Mouse (Mus musculus) cerebellum, adult 2 months (tissue): Measurements from ENCODE around the gene Crabp2. TPM values are rescaled to one million over a fixed set of nuclear protein-coding genes. Genes with fewer than 3 reads are reported as not detected.

Experiments
- DNase-seq, 2 experiments: peaks; one replicate each; pipeline ENCODE4 v3.0.0; 2021
- H3K27ac ChIP-seq: fragments of 200-500 bp; 2 replicates; pipeline ENCODE4 v1.5.1; 2012; ENCODE audit warnings: low read length, control low read depth, inconsistent platforms; ENCODE audit not compliant: insufficient read depth
- H3K27me3 ChIP-seq: fragments of 200-500 bp; 2 replicates; pipeline ENCODE4 v1.6.1; 2012; ENCODE audit warnings: inconsistent platforms, mild to moderate bottlenecking, low read length, moderate library complexity; ENCODE audit not compliant: control insufficient read depth, insufficient read depth
- H3K4me1 ChIP-seq: fragments of 200-500 bp; 2 replicates; pipeline ENCODE4 v1.6.1; 2011; ENCODE audit warnings: low read length; ENCODE audit not compliant: control insufficient read depth, insufficient read depth
- H3K4me3 ChIP-seq: fragments of 200-500 bp; replicated peaks from 2 replicates; pipeline ENCODE3; 2011; ENCODE audit warnings: mild to moderate bottlenecking, low read depth, low read length, control low read depth; ENCODE audit not compliant: insufficient read depth
- CTCF ChIP-seq: fragments of 200-500 bp; IDR thresholded peaks from 2 replicates; pipeline ENCODE4 v1.5.1; 2011; ENCODE audit warnings: low read depth, mild to moderate bottlenecking, control low read depth, low read length, moderate library complexity, borderline replicate concordance; ENCODE audit not compliant: insufficient read depth
- POLR2A ChIP-seq: fragments of 200-500 bp; IDR thresholded peaks from 2 replicates; pipeline ENCODE4 v1.6.1; 2011; ENCODE audit warnings: low read length, control low read depth, borderline replicate concordance; ENCODE audit not compliant: insufficient read depth
- WGBS: fragments of 180-500 bp; shearing (Covaris S2); methylation state at CpG from one replicate; pipeline ENCODE4 v1.1.7; 2018; 5-methylcytosine and 5-hydroxymethylcytosine counted together
- polyA plus RNA-seq: library from polyadenylated mRNA; depleted of rRNA; stranded (reverse); fragments of >200 nt; gene quantifications from 2 replicates; pipeline ENCODE4 v1.2.3, GENCODE M21; 2012

Crabp2 gene
- polyA plus RNA-seq, 1 experiment, result 3.5 TPM

DNA sequence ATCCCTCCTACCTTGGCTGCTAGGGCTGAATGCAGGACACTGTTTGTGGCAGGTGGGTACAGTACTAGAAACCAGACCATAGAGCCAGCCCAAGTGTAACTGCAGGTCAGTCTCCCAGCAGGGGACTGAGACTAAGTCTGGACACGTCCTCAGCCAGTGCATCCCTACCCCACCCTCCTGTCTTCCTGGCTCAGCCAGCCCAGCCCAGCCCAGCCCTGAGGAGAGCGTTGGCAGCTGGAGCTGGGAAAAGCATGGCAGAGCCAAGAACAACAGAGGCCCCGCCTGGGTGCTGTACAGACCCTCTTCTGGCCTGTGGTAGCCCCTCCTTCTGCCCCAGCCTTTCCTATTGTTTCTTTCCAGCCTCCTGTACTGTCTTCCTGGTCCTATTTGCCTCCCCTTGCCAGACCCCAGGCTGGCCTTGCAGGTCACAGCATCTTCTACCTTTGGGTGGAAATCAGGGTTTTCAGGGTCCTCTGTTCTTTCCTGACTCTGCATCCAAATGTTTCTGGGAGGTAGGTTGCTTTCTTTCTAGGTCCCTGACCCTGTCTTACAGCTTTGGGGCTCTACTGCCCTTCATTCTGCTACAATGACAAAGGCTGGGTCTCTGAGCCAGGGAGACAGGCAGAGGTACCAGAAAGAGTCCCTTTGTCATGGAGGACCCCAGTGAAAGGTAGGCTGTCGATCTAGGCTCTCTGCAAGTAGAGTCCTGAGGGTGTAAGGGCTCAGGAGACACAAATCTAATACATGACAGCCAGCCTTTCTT lies 3.4 kb upstream of the Crabp2 start:
- Histone ChIP-seq H3K4me3 (no peak overlapping the region), H3K27me3 (peaks cover 7% of the 10 kb centered on the region; the same call in 1 of the 2 replicates), H3K4me1 (no peaks in the 10 kb centered on the region; the same call in 1 of the 2 replicates), H3K27ac (no peak overlapping the region)
- no peak for TF ChIP-seq CTCF
- DNase-seq, result no peak
- 6% methylated on average over 4 of the region's 4 CpGs for WGBS

DNA sequence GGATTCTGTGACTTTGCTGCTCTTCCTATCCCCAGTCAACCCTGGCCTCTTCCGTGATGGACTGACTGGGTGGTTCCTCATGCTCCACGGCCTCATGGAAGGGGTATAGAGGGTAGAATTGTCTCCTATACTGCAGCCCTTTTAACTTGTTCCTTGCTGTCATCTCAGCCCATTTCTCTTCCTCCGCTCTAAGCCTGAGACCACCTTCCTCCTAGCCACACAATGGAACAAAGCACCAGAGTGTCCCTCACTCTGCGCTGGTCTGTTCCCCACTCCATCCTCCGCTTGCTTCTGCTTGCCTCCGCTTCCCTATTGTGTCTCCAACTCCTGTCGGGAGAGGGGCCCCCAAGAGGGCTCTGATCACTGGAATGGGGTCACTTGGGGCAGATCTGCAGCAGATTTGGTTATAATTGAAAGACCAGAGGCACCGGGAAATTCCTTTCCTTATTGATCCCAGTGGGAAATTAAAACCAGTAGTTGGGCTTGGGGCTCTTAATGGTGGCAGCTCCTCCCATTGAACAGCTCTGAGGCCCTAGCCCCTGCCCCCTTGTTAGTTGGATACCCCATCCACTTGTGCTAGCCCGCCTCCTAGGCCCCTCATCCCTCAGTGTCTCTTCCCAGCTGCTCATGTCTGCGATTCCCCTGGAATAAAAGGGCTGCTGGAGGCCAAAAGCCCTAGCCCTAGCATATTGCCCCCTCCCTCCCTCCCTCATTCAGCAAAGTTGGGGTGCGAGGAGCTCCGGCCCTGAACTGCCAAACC lies 2.5 kb upstream of the Crabp2 start:
- H3K4me3 ChIP-seq, result no peak overlapping the region
- DNase-seq, result no peak
- H3K4me1 ChIP-seq, result no peaks in the 10 kb centered on the region; the same call in 1 of the 2 replicates
- peaks cover 7% of the 10 kb centered on the region; the same call in 1 of the 2 replicates for H3K27me3 ChIP-seq
- WGBS, result 51% methylated on average over 12 of the region's 12 CpGs
- TF ChIP-seq CTCF, result no peak
- no peak for TF ChIP-seq POLR2A
- H3K27ac ChIP-seq, result no peak overlapping the region

DNA sequence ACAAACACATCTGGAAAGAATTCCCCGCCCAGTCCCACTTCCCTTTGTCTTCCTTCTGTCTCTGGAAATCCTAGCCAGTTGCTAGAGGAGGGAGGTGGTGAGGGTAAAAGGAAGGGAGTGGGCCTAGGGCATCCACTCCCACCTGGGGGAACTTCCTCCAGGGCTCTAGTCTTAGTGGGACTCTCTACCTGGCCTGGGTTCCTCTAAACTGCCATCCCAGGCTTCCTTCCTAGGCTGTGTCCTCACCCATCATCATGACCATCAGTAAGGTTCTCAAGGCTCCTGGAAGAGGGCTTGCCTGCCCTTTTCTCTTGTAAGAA lies 2.0 kb upstream of the Crabp2 start:
- WGBS, result 86% methylated on average over 1 of the region's 1 CpGs
- Histone ChIP-seq H3K4me3 (no peak overlapping the region), H3K4me1 (no peaks in the 10 kb centered on the region; the same call in 1 of the 2 replicates), H3K27ac (no peak overlapping the region), H3K27me3 (peaks cover 7% of the 10 kb centered on the region; the same call in 1 of the 2 replicates)
- DNase-seq, result no peak
- TF ChIP-seq CTCF (no peak), POLR2A (no peak)

DNA sequence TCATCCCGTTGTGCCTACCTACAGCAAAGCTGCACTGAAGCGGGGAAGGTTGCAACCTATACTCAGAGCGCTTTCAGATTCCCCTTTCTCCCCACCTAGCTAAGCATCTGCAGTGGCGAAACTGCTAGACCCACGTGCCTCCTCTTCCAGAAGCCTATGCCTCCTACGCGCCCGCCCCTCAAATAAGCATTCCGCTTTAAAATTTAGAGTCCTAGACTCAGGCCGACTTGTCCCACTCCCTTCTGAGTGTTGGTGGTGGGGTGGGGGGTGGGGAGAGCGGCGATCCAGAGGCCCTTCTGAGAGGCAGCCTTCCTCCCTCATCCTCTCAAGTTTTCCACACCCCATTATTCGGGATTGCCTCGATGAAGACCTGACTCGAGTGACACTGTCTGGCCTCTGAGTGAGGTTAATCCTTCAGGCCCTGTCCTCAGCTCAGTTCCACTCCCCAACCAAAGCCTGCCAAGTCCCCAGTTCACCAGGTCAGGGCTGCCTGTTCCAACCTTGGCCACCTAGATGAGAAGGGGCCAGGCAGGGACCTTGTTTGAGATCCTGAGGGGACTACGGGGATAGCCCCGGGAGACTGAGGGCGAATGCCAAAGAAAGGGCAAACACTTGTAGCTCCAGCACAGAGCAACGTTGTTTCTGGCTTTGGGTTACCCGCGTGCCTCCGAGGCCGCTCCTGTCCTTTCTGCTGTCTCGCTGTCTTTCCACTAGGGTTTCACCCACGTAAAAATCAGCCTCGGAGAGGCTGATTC lies 1.2 kb upstream of the Crabp2 start:
- Histone ChIP-seq H3K27ac (no peak overlapping the region), H3K4me3 (no peak overlapping the region), H3K27me3 (peaks cover 7% of the 10 kb centered on the region; the same call in 1 of the 2 replicates), H3K4me1 (no peaks in the 10 kb centered on the region; the same call in 1 of the 2 replicates)
- 19% methylated on average over 26 of the region's 26 CpGs for WGBS
- DNase-seq, result no peak
- TF ChIP-seq CTCF, result no peak
- no peak for TF ChIP-seq POLR2A

DNA sequence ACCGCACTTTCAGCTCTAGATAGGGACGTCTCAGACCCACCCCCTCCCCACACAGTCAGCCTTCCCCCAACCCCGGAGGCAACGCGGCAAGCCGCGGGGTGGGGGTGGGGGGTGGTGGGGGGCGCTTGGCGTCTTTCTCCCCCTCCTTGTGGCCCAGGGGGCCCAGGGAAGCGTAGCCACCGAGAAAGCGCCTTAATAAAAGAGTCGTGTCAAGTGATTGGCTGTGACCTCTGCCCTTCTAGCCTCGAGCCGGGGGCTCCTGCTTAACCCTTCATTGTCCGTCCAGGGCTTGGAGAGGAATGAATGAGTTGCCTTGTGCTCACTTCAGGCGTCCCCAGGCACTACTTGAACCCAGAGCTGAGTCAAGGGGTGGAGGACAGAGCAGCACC lies 661 bp upstream of the Crabp2 start:
- no peak for DNase-seq
- peaks cover 7% of the 10 kb centered on the region; the same call in 1 of the 2 replicates for H3K27me3 ChIP-seq
- TF ChIP-seq CTCF, result no peak
- no peak for TF ChIP-seq POLR2A
- H3K27ac ChIP-seq, result no peak overlapping the region
- H3K4me3 ChIP-seq, result no peak overlapping the region
- WGBS, result 1% methylated on average over 17 of the region's 17 CpGs
- no peaks in the 10 kb centered on the region; the same call in 1 of the 2 replicates for H3K4me1 ChIP-seq

DNA sequence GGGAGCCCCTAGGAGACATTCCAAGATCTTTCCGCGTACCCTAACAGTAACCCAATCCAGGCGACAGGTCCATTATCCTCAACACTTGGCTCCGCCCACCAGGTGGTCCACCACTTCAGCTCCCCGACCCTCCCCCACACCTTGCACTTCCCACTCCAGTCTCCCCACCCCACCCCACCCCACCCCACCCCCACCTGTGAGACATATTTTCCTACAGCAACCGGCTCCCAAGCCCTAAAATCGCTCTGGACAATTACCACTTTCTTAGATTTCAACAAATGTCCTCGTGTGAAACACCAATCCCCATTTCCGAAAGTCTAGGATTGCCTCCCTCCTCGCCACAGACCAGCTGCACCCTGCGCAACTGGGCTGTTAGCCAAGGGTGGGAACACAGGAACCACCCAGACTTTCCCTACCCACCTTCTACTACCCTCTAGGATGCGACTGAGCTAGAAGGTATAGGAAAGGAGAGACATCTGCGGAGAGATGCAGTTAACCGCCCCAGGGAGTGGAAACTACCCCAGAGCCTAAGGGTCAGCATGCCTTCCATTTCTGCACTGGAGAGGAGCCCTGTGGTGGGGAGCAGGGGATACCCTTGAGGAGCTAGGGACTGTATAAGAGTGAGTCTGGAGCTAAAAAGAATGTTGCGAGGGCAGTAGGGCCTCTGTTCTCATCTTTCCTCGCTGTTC lies 944 bp downstream of the Crabp2 start:
- no peak overlapping the region for H3K4me3 ChIP-seq
- H3K4me1 ChIP-seq, result no peaks in the 10 kb centered on the region; the same call in 1 of the 2 replicates
- no peak for TF ChIP-seq POLR2A
- no peak overlapping the region for H3K27ac ChIP-seq
- H3K27me3 ChIP-seq, result peaks cover 7% of the 10 kb centered on the region; the same call in 1 of the 2 replicates
- 29% methylated on average over 16 of the region's 16 CpGs for WGBS
- no peak for DNase-seq

DNA sequence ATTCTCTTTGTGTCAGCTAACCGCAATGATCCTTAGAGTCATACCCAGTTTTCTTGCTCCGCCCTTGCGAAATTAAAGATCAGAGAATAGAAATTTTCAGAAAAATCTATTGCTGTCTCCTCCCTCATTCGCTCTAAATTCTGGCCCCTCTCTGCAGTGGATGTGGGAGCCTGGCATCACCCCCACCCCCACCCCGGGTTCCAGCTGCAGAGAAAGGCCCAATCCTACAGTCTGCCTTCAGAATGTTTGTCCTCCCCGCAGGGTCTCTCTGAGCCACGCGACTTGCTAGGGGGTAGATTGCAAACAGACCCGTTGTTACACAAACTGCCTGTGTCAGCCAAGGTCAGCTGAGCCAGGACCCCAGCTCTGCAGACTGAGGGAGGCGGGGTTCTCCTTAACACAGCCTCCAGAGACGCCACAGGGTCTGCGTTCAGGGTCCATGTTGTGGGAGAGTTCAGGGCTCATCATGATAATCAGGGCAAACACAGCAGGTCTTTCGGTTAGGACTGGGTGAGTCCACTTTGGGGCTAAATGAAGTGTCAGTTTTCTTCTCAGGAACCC lies 1.6 kb downstream of the Crabp2 start:
- TF ChIP-seq POLR2A, result no peak
- TF ChIP-seq CTCF, result no peak
- Histone ChIP-seq H3K4me3 (no peak overlapping the region), H3K4me1 (no peaks in the 10 kb centered on the region; the same call in 1 of the 2 replicates), H3K27me3 (peaks cover 7% of the 10 kb centered on the region; the same call in 1 of the 2 replicates), H3K27ac (no peak overlapping the region)
- WGBS, result 43% methylated on average over 13 of the region's 13 CpGs
- no peak for DNase-seq
